Mouse (Mus musculus) thymus, adult 2 months (tissue): ENCODE measurements around the gene Obp1a. TPM values are rescaled to one million over a fixed set of nuclear protein-coding genes. Genes with fewer than 3 reads are reported as not detected.

Experiments
- DNase-seq: peaks from one replicate; pipeline ENCODE4 v3.0.0; 2021
- H3K27ac ChIP-seq: fragments of 200-500 bp; 2 replicates; pipeline ENCODE4 v1.5.1; 2012; ENCODE audit warnings: low read length, control low read depth; ENCODE audit not compliant: control insufficient read depth, insufficient read depth
- H3K27me3 ChIP-seq: fragments of 200-500 bp; 2 replicates; pipeline ENCODE4 v1.6.1; 2012; ENCODE audit warnings: mild to moderate bottlenecking, low read length, moderate library complexity, mixed read lengths; ENCODE audit not compliant: control insufficient read depth, insufficient read depth
- H3K36me3 ChIP-seq: fragments of 200-500 bp; 2 replicates; pipeline ENCODE4 v1.6.1; 2012; ENCODE audit warnings: mild to moderate bottlenecking, low read length, moderate library complexity; ENCODE audit not compliant: control insufficient read depth, insufficient read depth
- H3K4me1 ChIP-seq: fragments of 200-500 bp; replicated peaks from 2 replicates; pipeline ENCODE4 v1.6.1; 2012; ENCODE audit warnings: low read length; ENCODE audit not compliant: control insufficient read depth, insufficient read depth
- H3K4me3 ChIP-seq: fragments of 200-500 bp; 2 replicates; pipeline ENCODE4 v1.5.1; 2012; ENCODE audit warnings: mild to moderate bottlenecking, low read length, control low read depth, moderate library complexity; ENCODE audit not compliant: control insufficient read depth, insufficient read depth
- CTCF ChIP-seq: fragments of 200-500 bp; IDR thresholded peaks from 2 replicates; pipeline ENCODE4 v1.5.1; 2012; ENCODE audit warnings: mild to moderate bottlenecking, control low read depth, low read length, moderate library complexity, borderline replicate concordance; ENCODE audit not compliant: control insufficient read depth, poor library complexity, insufficient read depth; ENCODE audit errors: extremely low read depth
- POLR2A ChIP-seq: fragments of 200-500 bp; IDR thresholded peaks from 2 replicates; pipeline ENCODE4 v1.6.1; 2012; ENCODE audit warnings: mild to moderate bottlenecking, low read length, control low read depth, moderate library complexity; ENCODE audit not compliant: control insufficient read depth, poor library complexity, insufficient read depth; ENCODE audit errors: extremely low read depth
- WGBS: fragments of 180-500 bp; shearing (Covaris S2); methylation state at CpG from one replicate; pipeline ENCODE4 v1.1.7; 2018; 5-methylcytosine and 5-hydroxymethylcytosine counted together
- polyA plus RNA-seq: library from polyadenylated mRNA; depleted of rRNA; stranded (reverse); fragments of >200 nt; gene quantifications from 2 replicates; pipeline ENCODE4 v1.2.3, GENCODE M21; 2012; rRNA removed

The Obp1a gene
- polyA plus RNA-seq = not detected in 2 replicates

DNA sequence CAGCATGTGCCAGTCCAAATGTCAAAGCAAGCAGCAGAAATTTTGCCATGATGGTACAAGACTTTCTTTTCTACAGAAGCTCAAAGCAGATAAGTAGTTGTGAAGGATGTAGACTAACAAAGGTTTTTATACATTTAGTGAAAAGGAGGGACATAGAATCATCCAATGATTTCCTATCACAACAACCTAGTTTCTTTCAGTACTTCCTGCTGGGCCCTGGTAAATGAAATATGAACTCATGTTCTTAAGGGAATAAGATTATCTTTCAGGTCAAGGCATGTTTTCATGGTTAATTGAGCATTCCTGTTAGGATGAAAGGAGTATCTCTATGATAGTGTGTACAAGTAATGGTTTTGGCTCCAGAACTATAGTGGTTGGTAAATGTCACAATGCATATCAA, at the start of gene Obp1a:
Gene Obp1a (minus strand): TSS at position 101 of the 400 bp plus-strand sequence.
- H3K27me3 ChIP-seq = no peaks in the 10 kb centered on the region
- no peak for DNase-seq
- no peak within 1 kb of the TSS for H3K27ac ChIP-seq
- no peaks in the 10 kb centered on the region for H3K36me3 ChIP-seq
- no peak for TF ChIP-seq CTCF
- TF ChIP-seq POLR2A = no peak
- H3K4me3 ChIP-seq = no peak within 1 kb of the TSS
- no peaks in the 10 kb centered on the region for H3K4me1 ChIP-seq

DNA sequence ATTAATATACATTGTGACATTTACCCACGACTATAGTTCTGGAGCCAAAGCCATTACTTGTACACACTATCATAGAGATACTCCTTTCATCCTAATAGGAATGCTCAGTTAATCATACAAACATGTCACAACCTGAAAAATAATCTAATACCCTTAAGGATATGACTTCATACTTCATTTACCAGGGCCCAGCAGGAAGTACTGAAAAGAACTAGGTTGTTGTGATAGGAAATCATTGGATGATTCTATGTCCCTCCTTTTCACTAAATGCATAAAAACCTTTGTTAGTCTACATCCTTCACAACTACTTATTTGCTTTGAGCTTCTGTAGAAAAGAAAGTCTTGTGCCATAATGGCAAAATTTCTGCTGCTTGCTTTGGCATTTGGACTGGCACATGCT, 34.0 kb upstream of the Obp1a start, which contains the start of gene Gm5938:
Gene Gm5938 (plus strand): TSS at position 301 of the 400 bp plus-strand sequence.
- Histone ChIP-seq H3K4me1 (no peaks in the 10 kb centered on the region), H3K27ac (no peak within 1 kb of the TSS)

More for the DNA sequence above, 34.0 kb upstream of the Obp1a start, which contains the start of gene Gm5938:
- TF ChIP-seq POLR2A = no peak
- no peak for TF ChIP-seq CTCF
- no peaks in the 10 kb centered on the region for H3K27me3 ChIP-seq
- WGBS = 52% methylated on average over 1 of the region's 1 CpGs
- no peaks in the 10 kb centered on the region for H3K36me3 ChIP-seq
- DNase-seq = no peak
- no peak within 1 kb of the TSS for H3K4me3 ChIP-seq

Other genes with a start within 250 kb of the Obp1a start
- not detected in 2 replicates for gene Pbsn, start 237.8 kb downstream of the Obp1a start, polyA plus RNA-seq
- gene Gm14744, start 226.6 kb downstream of the Obp1a start, polyA plus RNA-seq = not detected in 2 replicates
- gene 5430402E10Rik, start 166.3 kb downstream of the Obp1a start, polyA plus RNA-seq = not detected in 2 replicates
- not detected in 2 replicates for gene Gm5938, start 34.1 kb upstream of the Obp1a start, polyA plus RNA-seq
- gene Obp1b, start 95.4 kb upstream of the Obp1a start, polyA plus RNA-seq = not detected in 2 replicates
- gene Gm14743, start 154.5 kb upstream of the Obp1a start, polyA plus RNA-seq = not detected in 2 replicates